ENCODE assay signal across 15 mouse cellular contexts in genomic region chr14:104457966-104458710, GRCm38 (mm10). TPM values are rescaled to one million over a fixed set of nuclear protein-coding genes. Genes with fewer than 3 reads are reported as not detected.
DNase-seq lines count a peak whose midpoint lies in the region; ATAC-seq lines count a peak whose summit lies in the region.
"Had no signal": no experiment of that assay in that cellular context is flagged by ENCODE, and none has a peak within 500 bp of the region (broad histone marks: within the 10 kb centered on the region; RNA-seq: fewer than 3 reads in every experiment).

No protein-coding gene starts in this region.

- under 1% methylated on average over 20 of the region's 20 CpGs for WGBS in midbrain, embryonic 10.5 days
- under 1% methylated on average over 20 of the region's 20 CpGs for whole genome bisulfite sequencing in neural tube, embryonic 12.5 days

- peaks cover 27% of the 10 kb centered on the region for H3K4me1 ChIP-seq in midbrain, embryonic 10.5 days
- H3K4me1 ChIP-seq in neural tube, embryonic 12.5 days = peaks cover 11% of the 10 kb centered on the region

- no peaks in the 10 kb centered on the region for H3K9me3 ChIP-seq in midbrain, embryonic 10.5 days (replicated peaks)
- H3K9me3 ChIP-seq in neural tube, embryonic 12.5 days = no peaks in the 10 kb centered on the region
- H3K9me3 ChIP-seq: embryonic facial prominence, embryonic 12.5 days had no signal

- H3K27ac ChIP-seq in midbrain, embryonic 10.5 days (replicated peaks) = no peak overlapping the region
- no peak overlapping the region; the same call in 1 of the 2 replicates for H3K27ac ChIP-seq in neural tube, embryonic 12.5 days
- H3K27ac ChIP-seq: embryonic facial prominence, embryonic 12.5 days had no signal

- ATAC-seq in neural tube, embryonic 12.5 days (ENCODE audit: low FRiP score, low read depth) = no peak
- no peak for ATAC-seq in activated CD4-positive, CD25-positive, alpha-beta regulatory T cell, adult 4 months

- peak; percentile 32 for DNase-seq in embryo, embryonic 10 days (ENCODE audit: low spot score)
- peak; percentile 52 for DNase-seq in embryo, embryonic 9.5 days (ENCODE audit: extremely low spot score)
- DNase-seq in midbrain, embryonic 10.5 days (ENCODE audit: low spot score) = peak; percentile 50
- no peak for DNase-seq in frontal cortex, postnatal 14 days (ENCODE audit: low spot score in 2 of 2)
- DNase-seq in adrenal gland, adult 8-10 months = no peak
- DNase-seq: cerebellum, adult 8-10 months; heart, postnatal 10 days; kidney, adult 11 months; kidney, postnatal 4 days; liver; right cerebral cortex, postnatal 25 days had no signal

- peak overlapping the region; percentile 62 for H3K4me2 ChIP-seq in neural tube, embryonic 12.5 days (replicated peaks)
- H3K4me2 ChIP-seq: embryonic facial prominence, embryonic 12.5 days; lung, embryonic 14.5 days had no signal

- peaks cover 93% of the 10 kb centered on the region for H3K27me3 ChIP-seq in midbrain, embryonic 10.5 days (ENCODE audit: low read depth, poor library complexity, severe bottlenecking)
- H3K27me3 ChIP-seq in neural tube, embryonic 12.5 days (replicated peaks) = peaks cover 27% of the 10 kb centered on the region

- peak overlapping the region; percentile 33; the same call in 1 of the 2 replicates for H3K9ac ChIP-seq in neural tube, embryonic 12.5 days
- H3K9ac ChIP-seq: embryonic facial prominence, embryonic 12.5 days; lung, embryonic 14.5 days had no signal

- H3K36me3 ChIP-seq in midbrain, embryonic 10.5 days = no peaks in the 10 kb centered on the region
- H3K36me3 ChIP-seq in neural tube, embryonic 12.5 days = no peaks in the 10 kb centered on the region
- H3K36me3 ChIP-seq: embryonic facial prominence, embryonic 12.5 days had no signal

- no peak overlapping the region for H3K4me3 ChIP-seq in midbrain, embryonic 10.5 days
- no peak overlapping the region for H3K4me3 ChIP-seq in neural tube, embryonic 12.5 days
- H3K4me3 ChIP-seq: embryonic facial prominence, embryonic 12.5 days had no signal

RNA-seq across cellular contexts. Expression of gene Pou4f1, which starts 9.7 kb away (rescaled TPM):
- polyA plus RNA-seq in midbrain, embryonic 10.5 days (2016; fragmentation: Nextera tagmentation; extraction: Ambion mirVana) = 24.5 and 24.9 TPM in 2 replicates
- polyA plus RNA-seq in neural tube, embryonic 12.5 days (2016; fragmentation: Nextera tagmentation; extraction: Ambion mirVana) = 116 and 145 TPM in 2 replicates
- 1 to 10 TPM in 1 of 4 experiments, under 1 TPM in 3; 0.13 to 1.0 (median 0.51) TPM for total RNA-seq in adrenal gland, adult 8-10 months (2022)
- polyA plus RNA-seq in activated CD4-positive, CD25-positive, alpha-beta regulatory T cell, adult 4 months (2017; shearing (Covaris generic)) = 1 to 10 TPM in 1 of 2 experiments, under 1 TPM in 1; 0.90 to 1.9 TPM

Comparison
In these comparisons a context has a peak if more than half of its experiments do, and no peak if none do; other contexts are left out.
1. DNase-seq: peak in embryo, embryonic 10 days (single experiment), embryo, embryonic 9.5 days (single experiment) and midbrain, embryonic 10.5 days (single experiment); none in frontal cortex, postnatal 14 days (0 of 2) and adrenal gland, adult 8-10 months (single experiment).